Mouse (Mus musculus): Measurements from ENCODE around the gene Dclre1b. TPM values are rescaled to one million over a fixed set of nuclear protein-coding genes. Genes with fewer than 3 reads are reported as not detected.

The Dclre1b gene
- polyA plus RNA-seq, 1 experiment, result 8.5 TPM

DNA sequence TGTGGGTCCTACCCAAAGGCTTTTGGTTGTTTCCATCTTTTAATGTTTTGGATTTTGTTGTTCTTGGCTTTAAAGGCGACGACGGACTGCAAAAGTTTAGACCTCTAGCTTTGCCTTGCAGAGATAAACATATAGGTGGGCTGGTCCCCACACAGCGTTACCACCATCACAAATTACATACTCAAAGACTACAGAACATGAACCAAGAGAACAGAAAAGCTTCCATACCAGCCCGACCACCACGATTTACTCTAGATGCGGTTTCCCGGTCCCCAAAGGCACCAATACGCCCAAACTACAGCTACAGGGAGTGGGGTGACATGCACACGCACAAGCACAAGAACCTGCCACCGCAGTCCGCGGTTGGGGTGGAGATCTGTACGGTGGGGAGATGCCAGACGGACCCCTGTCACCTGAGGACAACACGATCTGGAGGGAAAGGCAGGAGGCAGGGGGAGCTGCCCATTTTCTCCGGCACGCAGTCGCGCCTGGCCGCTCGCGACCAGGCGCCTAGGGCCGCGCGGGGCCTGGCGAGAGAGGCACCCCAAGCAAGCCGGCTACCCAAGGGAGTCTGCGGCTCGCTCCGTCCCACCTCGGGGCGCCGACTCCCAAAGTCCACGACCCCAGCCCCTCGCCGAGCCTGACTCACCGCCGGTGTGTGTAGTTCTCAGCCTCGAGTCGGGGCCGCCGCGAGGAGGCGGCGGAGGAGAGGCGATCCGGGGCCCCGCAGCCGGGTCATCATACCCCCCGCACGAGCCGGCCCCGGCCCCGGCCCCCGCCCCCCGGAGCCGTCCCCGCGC is 18.7 kb downstream of the Dclre1b start:
- peaks cover 4% of the 10 kb centered on the region; the same call in 1 of the 2 replicates for H3K4me1 ChIP-seq (ENCODE audit: control insufficient read depth, insufficient read depth, low read length)
- no peaks in the 10 kb centered on the region for H3K27me3 ChIP-seq (ENCODE audit: control insufficient read depth, insufficient read depth, low read length)
- H3K27ac ChIP-seq (ENCODE audit: insufficient read depth, low read length), result peak overlapping the region; percentile 92
- no peak for TF ChIP-seq CTCF (IDR thresholded peaks at IDR 0.05; ENCODE audit: borderline replicate concordance, insufficient read depth, low read depth, low read length)
- TF ChIP-seq POLR2A (IDR thresholded peaks at IDR 0.05; ENCODE audit: borderline replicate concordance, insufficient read depth, low read length), result no peak
- no peak for DNase-seq
- under 1% methylated on average over 58 of the region's 61 CpGs for WGBS
- H3K4me3 ChIP-seq (replicated peaks; ENCODE audit: insufficient read depth, low read depth, low read length), result peak overlapping the region; percentile 96

DNA sequence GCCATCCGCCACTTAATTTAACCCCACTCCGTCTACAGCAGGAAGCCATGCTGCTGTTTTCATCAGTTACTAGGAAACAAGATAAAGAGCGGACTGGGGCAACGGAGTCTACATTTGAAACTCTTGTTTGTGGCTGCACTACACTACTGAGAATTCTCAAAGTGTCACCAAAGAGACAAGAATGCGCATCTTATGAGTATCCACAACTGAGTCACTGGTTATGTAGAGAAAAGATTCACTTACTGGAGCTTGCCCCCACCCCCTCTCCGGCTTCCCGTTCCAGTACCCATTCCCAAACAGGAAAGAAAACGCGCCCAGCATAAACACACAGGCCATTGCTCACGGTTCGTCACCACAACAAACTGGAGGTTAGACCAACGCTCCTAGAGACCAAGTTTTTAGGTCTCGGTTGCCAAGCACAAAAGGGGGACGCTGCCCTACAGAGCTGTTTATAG is 19.3 kb downstream of the Dclre1b start:
- peak in 1 of 2 experiments; percentile 42 for DNase-seq
- WGBS, result 1% methylated on average over 14 of the region's 14 CpGs
- H3K4me1 ChIP-seq (ENCODE audit: control insufficient read depth, insufficient read depth, low read length), result peaks cover 8% of the 10 kb centered on the region; the same call in 1 of the 2 replicates

DNA sequence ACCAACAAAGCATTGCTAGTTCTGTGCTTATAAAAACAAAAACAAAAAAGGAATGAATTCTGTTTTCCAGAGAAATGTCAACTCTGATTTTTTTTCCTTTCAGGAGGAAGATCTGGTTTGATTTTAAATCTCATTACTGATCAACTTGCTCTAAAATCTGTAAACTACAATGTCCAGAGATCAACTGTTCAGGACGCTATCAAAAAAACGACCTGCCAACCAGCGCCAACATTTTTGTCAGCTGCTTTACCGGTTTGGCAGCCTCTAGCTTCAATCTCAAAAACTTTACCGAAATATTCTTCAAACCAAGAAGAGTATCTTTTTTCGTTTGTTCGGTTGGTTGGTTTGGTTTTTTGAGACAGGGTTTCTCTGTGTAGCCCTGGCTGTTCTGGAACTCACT is 20.1 kb downstream of the Dclre1b start:
- no peak for TF ChIP-seq CTCF (IDR thresholded peaks at IDR 0.05; ENCODE audit: borderline replicate concordance, insufficient read depth, low read depth, low read length)
- no peak for TF ChIP-seq POLR2A (IDR thresholded peaks at IDR 0.05; ENCODE audit: borderline replicate concordance, insufficient read depth, low read length)
- DNase-seq, result no peak
- Histone ChIP-seq H3K27me3 (ENCODE audit: control insufficient read depth, insufficient read depth, low read length) (no peaks in the 10 kb centered on the region), H3K4me1 (ENCODE audit: control insufficient read depth, insufficient read depth, low read length) (peaks cover 8% of the 10 kb centered on the region; the same call in 1 of the 2 replicates), H3K27ac (ENCODE audit: insufficient read depth, low read length) (no peak overlapping the region), H3K4me3 (replicated peaks; ENCODE audit: insufficient read depth, low read depth, low read length) (peak overlapping the region; percentile 8)
- 44% methylated on average over 7 of the region's 7 CpGs for WGBS

More for the DNA sequence above, 19.3 kb downstream of the Dclre1b start:
- Histone ChIP-seq H3K4me3 (replicated peaks; ENCODE audit: insufficient read depth, low read depth, low read length) (peak overlapping the region; percentile 96), H3K27me3 (ENCODE audit: control insufficient read depth, insufficient read depth, low read length) (no peaks in the 10 kb centered on the region), H3K27ac (ENCODE audit: insufficient read depth, low read length) (peak overlapping the region; percentile 92; the same call in 1 of the 2 replicates)
- TF ChIP-seq CTCF (IDR thresholded peaks at IDR 0.05; ENCODE audit: borderline replicate concordance, insufficient read depth, low read depth, low read length) (no peak), POLR2A (IDR thresholded peaks at IDR 0.05; ENCODE audit: borderline replicate concordance, insufficient read depth, low read length) (no peak)

DNA sequence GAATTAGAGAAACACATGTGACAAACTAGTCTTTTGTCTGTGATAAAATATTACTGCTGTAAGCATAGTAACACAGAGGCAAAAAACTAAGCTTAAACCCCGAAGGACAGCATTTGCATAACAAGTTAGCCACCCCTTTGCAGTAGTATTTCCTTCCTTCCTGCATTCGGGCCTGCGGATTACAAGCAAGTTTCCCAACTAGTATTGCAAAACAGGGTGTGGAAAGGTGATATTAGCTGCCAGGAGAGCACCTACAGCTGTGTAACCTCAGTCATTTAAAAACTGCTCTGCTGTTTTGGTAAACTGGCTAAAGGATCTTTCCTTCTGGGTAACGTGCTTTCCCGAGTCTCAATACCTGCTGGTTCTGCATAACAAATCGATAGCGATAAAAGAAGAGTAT is 22.0 kb downstream of the Dclre1b start:
- no peak overlapping the region for H3K4me3 ChIP-seq (replicated peaks; ENCODE audit: insufficient read depth, low read depth, low read length)
- H3K27me3 ChIP-seq (ENCODE audit: control insufficient read depth, insufficient read depth, low read length), result no peaks in the 10 kb centered on the region
- 68% methylated on average over 7 of the region's 7 CpGs for WGBS
- no peak overlapping the region for H3K27ac ChIP-seq (ENCODE audit: insufficient read depth, low read length)
- DNase-seq, result no peak
- peaks cover 8% of the 10 kb centered on the region; the same call in 1 of the 2 replicates for H3K4me1 ChIP-seq (ENCODE audit: control insufficient read depth, insufficient read depth, low read length)
- TF ChIP-seq CTCF (IDR thresholded peaks at IDR 0.05; ENCODE audit: borderline replicate concordance, insufficient read depth, low read depth, low read length), result no peak
- no peak for TF ChIP-seq POLR2A (IDR thresholded peaks at IDR 0.05; ENCODE audit: borderline replicate concordance, insufficient read depth, low read length)

DNA sequence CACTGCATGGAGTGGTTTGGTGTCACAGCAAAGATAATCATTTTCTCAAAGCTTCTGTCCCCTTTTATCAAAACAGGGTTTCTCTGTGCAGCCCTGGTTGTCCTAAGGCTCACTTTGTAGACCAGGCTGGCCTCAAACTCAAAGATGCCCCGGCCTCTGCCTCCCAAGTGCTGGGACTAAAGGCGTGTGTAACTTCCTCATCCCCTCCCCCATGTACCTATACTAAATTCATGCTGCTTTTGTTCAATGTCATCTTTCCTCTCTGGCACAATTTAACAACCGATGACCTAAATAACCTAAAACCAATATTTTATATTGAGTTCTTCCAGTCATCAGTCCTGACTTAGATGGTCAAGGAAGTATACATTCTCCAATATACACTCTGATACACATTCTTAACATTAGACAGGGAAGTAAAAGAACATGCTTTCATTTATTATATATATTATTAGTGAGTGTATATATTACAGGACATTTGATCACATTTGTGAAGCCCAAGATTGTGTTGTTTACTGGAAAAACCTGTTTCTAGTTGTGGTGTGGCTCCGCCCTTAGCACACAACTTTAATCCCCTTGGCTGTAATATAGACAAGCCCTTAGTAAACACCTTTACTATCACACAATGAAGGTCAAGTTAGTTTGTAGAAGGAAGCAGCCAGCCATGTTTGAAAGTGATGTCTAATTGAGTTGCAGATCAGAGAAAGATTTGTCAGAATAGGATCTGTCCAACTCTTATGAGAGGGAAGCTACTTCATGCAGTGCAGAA is 26.2 kb downstream of the Dclre1b start:
- Histone ChIP-seq H3K27ac (ENCODE audit: insufficient read depth, low read length) (no peak overlapping the region), H3K4me1 (ENCODE audit: control insufficient read depth, insufficient read depth, low read length) (peaks cover 19% of the 10 kb centered on the region), H3K4me3 (replicated peaks; ENCODE audit: insufficient read depth, low read depth, low read length) (no peak overlapping the region), H3K27me3 (ENCODE audit: control insufficient read depth, insufficient read depth, low read length) (no peaks in the 10 kb centered on the region)
- 81% methylated on average over 4 of the region's 4 CpGs for WGBS
- no peak for TF ChIP-seq CTCF (IDR thresholded peaks at IDR 0.05; ENCODE audit: borderline replicate concordance, insufficient read depth, low read depth, low read length)
- no peak for TF ChIP-seq POLR2A (IDR thresholded peaks at IDR 0.05; ENCODE audit: borderline replicate concordance, insufficient read depth, low read length)
- DNase-seq, result no peak

DNA sequence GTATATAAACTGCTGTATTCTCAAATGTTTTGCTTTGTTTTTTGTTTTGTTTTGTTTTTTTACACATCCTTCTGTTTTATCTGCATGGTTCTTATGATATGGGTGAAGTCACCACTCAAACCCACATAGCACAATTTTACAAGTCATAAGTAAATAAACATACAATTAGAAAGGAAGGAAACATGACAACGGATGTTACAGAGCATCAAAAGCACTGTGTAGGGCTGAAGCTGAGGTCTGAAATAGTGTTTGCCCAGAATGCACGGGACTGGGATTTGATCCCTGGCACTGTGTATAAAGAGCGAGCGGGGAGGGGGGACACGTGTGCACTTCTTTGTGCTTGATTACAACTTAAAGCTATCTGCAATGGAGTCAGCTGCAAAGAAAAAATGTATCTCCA is 28.5 kb downstream of the Dclre1b start:
- 64% methylated on average over 5 of the region's 5 CpGs for WGBS
- no peak overlapping the region for H3K4me3 ChIP-seq (replicated peaks; ENCODE audit: insufficient read depth, low read depth, low read length)
- H3K27ac ChIP-seq (ENCODE audit: insufficient read depth, low read length), result no peak overlapping the region
- DNase-seq, result no peak
- H3K27me3 ChIP-seq (ENCODE audit: control insufficient read depth, insufficient read depth, low read length), result no peaks in the 10 kb centered on the region
- peaks cover 31% of the 10 kb centered on the region for H3K4me1 ChIP-seq (ENCODE audit: control insufficient read depth, insufficient read depth, low read length)
- TF ChIP-seq POLR2A (IDR thresholded peaks at IDR 0.05; ENCODE audit: borderline replicate concordance, insufficient read depth, low read length) (no peak), CTCF (IDR thresholded peaks at IDR 0.05; ENCODE audit: borderline replicate concordance, insufficient read depth, low read depth, low read length) (no peak)

DNA sequence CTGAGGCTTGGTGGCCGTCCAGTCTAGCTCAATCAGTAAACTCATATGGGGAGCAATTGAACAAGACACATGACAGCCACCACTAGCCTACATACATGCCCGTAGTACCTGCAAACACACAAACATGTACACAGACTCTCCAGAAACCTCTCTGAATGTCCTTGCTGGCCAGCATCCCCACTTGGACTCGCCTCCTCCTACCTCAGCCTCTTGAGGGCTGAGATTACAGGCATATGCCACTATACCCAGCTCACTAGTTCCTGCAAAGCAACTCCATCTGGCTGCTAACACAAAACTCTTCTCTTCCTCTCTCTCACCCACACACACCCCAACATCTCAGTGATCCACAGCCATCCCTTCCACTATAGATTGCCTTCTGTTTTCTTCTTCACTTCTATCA is 29.0 kb downstream of the Dclre1b start:
- peaks cover 31% of the 10 kb centered on the region for H3K4me1 ChIP-seq (ENCODE audit: control insufficient read depth, insufficient read depth, low read length)
- TF ChIP-seq POLR2A (IDR thresholded peaks at IDR 0.05; ENCODE audit: borderline replicate concordance, insufficient read depth, low read length), result no peak
- TF ChIP-seq CTCF (IDR thresholded peaks at IDR 0.05; ENCODE audit: borderline replicate concordance, insufficient read depth, low read depth, low read length), result no peak
- peak overlapping the region; percentile 76 for H3K27ac ChIP-seq (ENCODE audit: insufficient read depth, low read length)
- H3K4me3 ChIP-seq (replicated peaks; ENCODE audit: insufficient read depth, low read depth, low read length), result no peak overlapping the region
- WGBS, result 37% methylated on average over 3 of the region's 3 CpGs
- no peaks in the 10 kb centered on the region for H3K27me3 ChIP-seq (ENCODE audit: control insufficient read depth, insufficient read depth, low read length)
- DNase-seq, result peak; percentile 48 to 55

Measured in cerebellum, adult 2 months (tissue).